Mouse (Mus musculus) ES-CJ7 (cell line): ENCODE results near the gene Cyp2d11.
"Not testable (repeated sequence)": the region's sequence is repeated elsewhere in the genome, so short reads cannot be mapped to it uniquely, and the experiment has no call there.

Source experiments
- DNase-seq: peaks from one replicate; pipeline ENCODE4 v3.0.0; 2011; ENCODE audit warnings: low read depth, low spot score

The Cyp2d11 gene

GRCm38 (mm10) chr15:82380714-82381062, 13.1 kb downstream of the Cyp2d11 start:
- no peak for DNase-seq

- peak; percentile 21 for DNase-seq
Observed at GRCm38 (mm10) chr15:82379871-82380713, 13.7 kb downstream of the Cyp2d11 start, which contains the start of gene Cyp2d22. Cyp2d22 (minus strand) TSS chr15:82380260.

GRCm38 (mm10) chr15:82379511-82379870, 14.3 kb downstream of the Cyp2d11 start:
- no peak for DNase-seq

DNA sequence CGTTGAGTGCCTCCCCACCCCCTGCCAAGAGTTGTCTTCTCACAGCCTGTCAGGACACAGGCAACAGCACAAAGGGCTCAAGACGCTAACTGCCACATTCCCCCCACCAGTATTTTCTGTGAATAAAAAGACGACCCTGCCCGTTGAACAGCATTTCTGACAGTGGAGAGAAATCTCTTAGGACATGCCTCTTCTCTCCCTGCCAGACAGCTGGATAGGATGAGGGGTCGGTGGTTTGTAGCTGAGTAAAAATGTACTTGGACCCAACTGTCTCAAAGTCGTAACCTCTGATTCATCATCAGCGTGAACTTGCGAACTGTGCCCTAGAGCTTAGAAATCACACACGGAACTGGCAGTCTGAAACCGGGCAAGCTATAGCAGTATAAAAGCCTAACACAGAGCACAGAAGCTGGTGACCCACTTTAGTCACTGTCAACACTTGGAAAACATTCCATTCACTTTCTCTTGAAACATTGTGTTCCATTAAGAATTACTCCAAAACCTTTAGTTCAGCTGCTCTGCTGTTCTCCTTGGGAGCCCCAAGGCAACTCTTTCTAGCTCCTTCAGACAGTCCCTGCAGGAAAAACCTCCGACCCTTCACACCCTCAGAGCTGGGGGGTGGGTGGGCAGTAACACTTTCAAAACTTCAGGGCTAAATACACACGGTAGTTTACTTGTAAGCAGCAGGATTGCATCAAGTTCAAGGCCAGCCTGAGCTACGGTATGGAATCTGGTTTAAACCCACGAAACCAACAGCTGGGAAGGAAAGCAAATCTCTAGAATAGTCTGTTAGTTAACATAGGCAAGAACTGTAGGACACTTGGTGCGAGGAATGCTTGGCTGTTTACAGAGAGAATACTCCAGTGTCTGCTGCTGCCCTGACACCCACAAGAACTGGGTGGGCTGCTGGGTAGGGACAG, 15.3 kb downstream of the Cyp2d11 start:
- no peak for DNase-seq

DNA sequence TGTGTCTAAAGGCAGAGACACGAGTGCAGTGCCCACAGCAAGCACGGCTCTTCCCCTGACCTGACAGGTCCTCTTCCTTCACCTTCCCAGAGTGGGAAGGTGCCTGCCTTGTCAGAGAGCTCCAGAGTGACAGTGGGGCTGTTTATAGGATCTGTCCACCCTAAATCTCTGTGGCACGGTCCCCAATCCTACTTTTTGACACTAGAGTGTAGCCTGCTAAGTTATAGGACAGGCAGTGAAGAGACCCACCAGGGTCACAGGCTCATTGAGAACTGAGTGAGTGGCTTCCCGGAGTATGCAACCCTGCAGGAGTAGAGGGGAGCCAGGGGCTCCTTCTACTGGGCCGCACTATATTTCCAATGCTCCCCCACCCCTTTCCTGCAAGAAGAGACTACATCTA, 16.1 kb downstream of the Cyp2d11 start:
- no peak for DNase-seq

GRCm38 (mm10) chr15:82376393-82377138, 17.3 kb downstream of the Cyp2d11 start:
- DNase-seq, result no peak

GRCm38 (mm10) chr15:82375855-82376254, 18.0 kb downstream of the Cyp2d11 start:
- no peak for DNase-seq

DNA sequence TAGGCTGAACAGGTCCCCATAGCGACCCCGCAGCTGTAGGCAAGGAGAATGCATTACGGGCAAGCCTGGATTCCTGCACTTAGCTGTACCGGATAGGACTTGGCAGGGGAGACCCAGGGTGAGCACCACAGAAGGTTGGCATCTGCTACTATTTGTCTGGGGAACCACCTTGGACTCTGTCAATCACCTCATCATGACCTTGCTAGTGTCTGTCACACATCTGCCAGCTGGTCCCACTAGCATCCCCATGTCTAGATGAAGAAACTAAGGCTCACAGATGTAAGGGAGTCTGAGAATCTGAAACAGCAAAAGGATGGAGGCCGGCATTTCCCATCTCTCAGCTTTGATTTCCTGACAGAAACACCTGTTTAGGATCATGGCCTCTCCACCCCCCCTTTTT, 19.4 kb downstream of the Cyp2d11 start:
- DNase-seq, result no peak

DNA sequence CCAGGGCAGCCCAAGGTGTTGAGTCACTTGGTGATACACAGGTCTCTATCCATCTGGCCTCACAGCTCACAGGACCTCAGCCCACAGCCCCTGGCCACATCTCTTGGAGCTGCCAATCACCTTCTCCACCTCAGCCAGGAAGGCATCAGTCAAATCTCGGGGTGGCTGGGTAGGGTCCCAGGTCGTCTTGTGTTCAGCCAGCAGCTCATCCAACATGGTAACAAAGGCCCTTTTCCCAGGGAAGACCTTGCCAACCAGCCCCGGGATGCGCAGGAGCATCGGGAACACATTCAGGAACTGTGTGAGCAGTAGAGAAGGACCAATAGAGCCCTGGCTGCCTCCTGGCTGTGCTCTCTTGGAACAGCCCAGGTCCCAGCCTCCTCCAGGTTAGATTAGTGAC, 20.8 kb downstream of the Cyp2d11 start:
- DNase-seq, result no peak

- DNase-seq, result no peak
Observed at GRCm38 (mm10) chr15:82372446-82372845, 21.4 kb downstream of the Cyp2d11 start.

DNA sequence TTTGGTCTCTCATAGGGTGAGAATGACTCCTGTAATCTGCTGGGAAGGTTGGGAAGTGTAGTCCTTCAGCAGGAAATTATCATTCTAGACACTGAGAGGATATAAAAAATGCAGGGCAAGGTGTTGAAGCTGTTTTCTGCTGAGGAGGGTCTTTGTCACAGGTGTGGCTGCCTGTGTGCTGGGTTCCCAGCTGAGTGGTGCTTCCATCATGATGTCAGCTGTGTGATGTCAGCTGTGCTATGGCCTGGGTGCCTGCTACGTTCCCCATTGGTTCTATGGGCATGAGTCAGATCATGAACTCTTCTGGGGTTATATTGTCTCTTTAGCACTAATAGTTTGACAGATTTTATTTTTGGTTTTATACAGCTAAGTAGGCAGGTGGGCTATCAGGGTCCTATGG, 25.0 kb downstream of the Cyp2d11 start:
- DNase-seq, result no peak

GRCm38 (mm10) chr15:82368146-82368545, 25.7 kb downstream of the Cyp2d11 start:
- DNase-seq, result no peak

DNA sequence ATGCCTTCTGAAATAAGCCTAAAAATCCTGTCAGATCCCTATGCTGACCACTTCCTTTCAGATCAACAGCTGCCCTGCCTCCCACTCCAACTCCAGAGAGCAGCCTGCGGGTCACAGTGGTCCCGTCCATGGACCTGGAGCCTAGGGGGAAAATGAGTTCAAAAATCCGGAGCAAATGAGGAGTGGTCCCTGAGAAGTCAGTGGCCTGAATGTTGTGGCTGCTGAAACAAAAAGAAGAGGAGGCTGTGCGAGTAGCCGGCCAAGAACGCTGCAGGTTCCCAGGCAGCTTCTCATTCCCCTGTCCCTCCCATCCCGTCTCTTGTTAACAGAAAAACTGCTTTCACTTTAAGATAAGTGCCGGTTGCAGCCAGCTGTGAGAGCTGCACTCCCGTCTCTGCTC, 29.3 kb downstream of the Cyp2d11 start:
- not testable (repeated sequence) for DNase-seq

GRCm38 (mm10) chr15:82363801-82364200, 30.0 kb downstream of the Cyp2d11 start:
- DNase-seq, result not testable (repeated sequence)

GRCm38 (mm10) chr15:82362234-82362633, 31.6 kb downstream of the Cyp2d11 start:
- no peak for DNase-seq

DNA sequence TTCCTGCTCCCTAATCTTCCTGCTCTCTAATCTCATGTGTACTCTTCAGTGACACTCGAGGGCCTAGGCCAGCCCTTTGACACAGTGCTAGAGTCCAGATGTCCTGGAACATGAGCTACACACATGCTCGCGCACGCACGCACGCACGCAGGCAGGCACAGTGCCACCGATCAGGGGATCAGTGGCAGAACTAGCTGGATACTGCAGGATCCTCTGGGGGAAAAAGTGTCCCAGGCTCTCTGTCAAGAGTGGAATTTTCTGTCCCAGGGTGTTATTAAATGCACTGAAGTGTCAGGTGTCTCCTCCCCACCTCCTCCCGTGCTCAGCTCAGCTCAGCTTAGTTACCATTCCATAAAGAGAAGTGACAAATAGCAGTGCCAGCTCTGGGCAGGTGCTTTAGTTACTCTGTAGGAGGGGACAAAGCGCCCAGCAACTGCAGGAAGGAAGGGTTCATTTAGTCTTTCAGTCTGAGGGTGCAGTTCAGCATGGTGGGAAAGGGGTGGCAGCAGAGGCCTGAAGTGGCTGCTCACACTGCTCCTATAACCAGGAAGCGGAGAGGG, 32.3 kb downstream of the Cyp2d11 start:
- peak; percentile 60 for DNase-seq

GRCm38 (mm10) chr15:82358431-82359260, 35.2 kb downstream of the Cyp2d11 start:
- DNase-seq, result no peak

DNA sequence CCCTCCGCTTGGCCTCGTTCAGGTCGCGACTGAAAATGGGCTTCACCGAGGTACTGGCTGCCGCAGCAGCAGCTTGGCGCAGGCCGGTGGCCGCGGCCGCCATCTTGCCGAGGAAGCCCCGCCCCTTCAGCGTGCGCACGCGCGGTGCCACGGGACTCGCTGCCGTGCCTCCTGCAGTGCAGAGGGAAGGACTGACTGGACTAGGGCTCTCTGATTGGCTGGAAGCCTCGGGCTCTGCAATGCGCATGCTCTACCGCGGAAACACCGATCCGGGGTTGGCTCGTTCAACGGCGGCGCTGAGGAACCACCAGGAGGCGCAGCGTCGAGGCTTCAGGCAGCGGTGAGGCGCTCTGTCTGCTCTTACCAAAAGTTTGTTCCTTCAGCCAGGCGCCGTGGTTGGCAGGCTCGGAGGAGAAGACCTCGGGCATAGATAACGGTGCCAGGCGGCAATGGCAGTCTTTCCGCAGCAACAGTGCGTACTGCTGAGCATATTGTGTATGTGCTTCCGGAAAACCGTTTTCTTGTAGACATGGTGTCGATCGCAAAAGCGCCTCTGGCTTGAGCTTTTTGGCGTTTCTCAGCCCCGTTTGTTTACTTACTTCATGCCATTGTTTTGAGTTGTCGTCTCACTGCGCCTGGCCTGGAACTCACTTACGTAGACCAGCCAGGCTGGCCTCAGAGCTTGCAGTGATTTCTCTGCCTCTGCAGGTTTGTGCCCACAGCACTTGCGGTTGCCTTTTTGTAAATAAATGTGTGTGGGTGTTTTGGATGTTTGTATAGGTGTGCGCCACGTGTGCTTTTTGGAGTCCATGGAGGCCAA, 39.5 kb downstream of the Cyp2d11 start, which contains the start of gene Ndufa6:
Ndufa6 (minus strand) TSS at position 197 of the 820 bp plus-strand sequence.
- DNase-seq, result peak; percentile 99

DNA sequence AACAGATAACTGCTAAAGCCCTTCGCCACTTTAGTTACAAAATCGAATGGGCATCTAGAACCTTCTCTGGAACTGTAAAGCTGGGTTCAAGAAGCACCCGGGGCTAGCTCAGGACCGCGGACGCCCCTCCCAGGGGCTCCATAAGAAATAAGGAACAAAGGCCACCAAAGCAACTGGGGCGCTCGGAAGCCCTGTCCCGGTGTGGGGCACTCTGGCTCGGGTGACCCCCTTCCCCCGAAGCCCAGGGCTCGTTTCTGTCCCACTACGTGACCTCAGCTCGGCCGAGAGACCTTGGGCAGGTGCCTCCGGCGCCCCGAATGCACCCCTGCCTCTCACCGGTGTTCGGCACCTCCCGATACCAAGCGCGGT, 40.1 kb downstream of the Cyp2d11 start:
- no peak for DNase-seq
